Mouse (Mus musculus) neural tube, embryonic 15.5 days (tissue): ENCODE measurements around the gene Gm5868. TPM values are rescaled to one million over a fixed set of nuclear protein-coding genes. Genes with fewer than 3 reads are reported as not detected.

ENCODE experiments used
- polyA plus RNA-seq: library from polyadenylated mRNA; unstranded; fragments of >200 nt; fragmentation: Nextera tagmentation; extraction: Ambion mirVana; gene quantifications from 2 replicates; pipeline ENCODE4 v1.2.1, GENCODE M21; 2015

The Gm5868 gene
- polyA plus RNA-seq, 1 experiment from 2014 or later, result 8.5 TPM

Other genes starting within 250 kb of the Gm5868 start
- 1.1 and 1.6 TPM in 2 replicates for gene Corin, start 83.1 kb downstream of the Gm5868 start, polyA plus RNA-seq
- 10.7 and 12.5 TPM in 2 replicates for gene Nfxl1, start 27.9 kb downstream of the Gm5868 start, polyA plus RNA-seq
- 5.4 and 6.6 TPM in 2 replicates for gene Zar1, start 6.3 kb downstream of the Gm5868 start, polyA plus RNA-seq
- gene Cnga1, start 56.7 kb upstream of the Gm5868 start, polyA plus RNA-seq, result 0.09 TPM in 1 of 2 replicates, not detected in the other
- 0.52 and 4.1 TPM in 2 replicates for gene Nipal1, start 60.2 kb upstream of the Gm5868 start, polyA plus RNA-seq
- 0.13 and 2.5 TPM in 2 replicates for gene Txk, start 165.2 kb upstream of the Gm5868 start, polyA plus RNA-seq